Mouse (Mus musculus) right cerebral cortex, postnatal 10 days (tissue): ENCODE results near the gene Rnft2.

Experiments
- DNase-seq, 2 experiments: peaks; one replicate each; pipeline ENCODE4 v3.0.0; 2021; ENCODE audit warnings: low spot score in 2 of 2

Gene Rnft2

DNA sequence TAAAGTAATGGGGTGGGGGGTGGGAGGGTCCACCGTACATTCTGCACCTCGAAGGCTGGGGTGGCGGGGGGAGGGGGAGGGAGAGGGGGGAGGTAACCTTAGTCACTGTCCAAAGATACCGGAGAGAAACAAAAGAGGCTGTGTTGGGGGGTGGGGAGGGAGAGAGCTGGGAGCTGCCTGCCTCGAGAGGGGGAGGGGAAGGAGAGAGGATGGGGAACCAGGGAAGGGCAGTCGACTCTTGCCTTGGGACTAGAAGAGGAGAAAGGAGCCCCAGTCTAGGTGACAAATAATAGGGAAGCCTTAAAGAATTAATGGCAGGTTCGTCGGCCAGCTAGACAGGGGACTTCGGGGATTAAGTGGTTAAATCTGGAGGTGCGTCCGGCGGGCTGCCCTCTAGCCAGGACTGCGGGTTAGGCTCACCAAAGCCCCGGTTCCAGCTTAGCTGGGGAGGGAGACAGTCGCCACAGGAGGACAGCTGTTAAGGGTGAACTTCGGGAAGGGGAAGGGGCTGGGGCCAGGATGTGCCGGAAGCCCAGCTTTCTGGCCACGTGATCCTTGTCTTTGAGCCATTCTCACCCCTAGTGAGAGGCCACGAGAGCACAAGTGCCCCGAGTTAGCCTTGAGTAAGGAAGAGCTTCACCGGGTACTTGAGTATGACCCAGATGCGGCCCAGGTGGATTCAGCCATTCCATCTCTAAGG lies 70.5 kb downstream of the Rnft2 start:
- DNase-seq = no peak

- no peak for DNase-seq
Measured at GRCm38 (mm10) chr5:118172078-118172723, 72.7 kb downstream of the Rnft2 start.

DNA sequence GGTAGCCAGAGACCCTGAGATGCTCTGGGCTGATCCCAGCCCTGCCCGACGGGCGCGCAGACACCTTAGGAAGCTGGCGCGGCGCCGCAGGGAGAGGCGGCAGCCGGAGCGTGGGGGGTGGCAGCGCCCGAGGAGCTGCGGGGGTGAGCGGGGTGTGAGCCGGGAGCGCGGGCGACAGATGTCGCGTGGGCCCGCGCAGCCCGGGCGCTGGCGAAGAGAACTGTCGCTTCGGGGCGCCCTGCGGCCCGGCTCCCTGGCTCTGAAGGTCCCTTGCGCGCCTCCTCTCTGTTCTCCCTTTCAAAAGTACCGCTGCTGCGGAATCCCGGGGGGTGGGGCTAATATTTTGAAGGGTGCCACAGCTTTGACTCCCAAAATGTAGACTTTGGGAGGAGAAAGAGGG lies 73.3 kb downstream of the Rnft2 start:
- peak in 1 of 2 experiments; percentile 67 for DNase-seq

DNA sequence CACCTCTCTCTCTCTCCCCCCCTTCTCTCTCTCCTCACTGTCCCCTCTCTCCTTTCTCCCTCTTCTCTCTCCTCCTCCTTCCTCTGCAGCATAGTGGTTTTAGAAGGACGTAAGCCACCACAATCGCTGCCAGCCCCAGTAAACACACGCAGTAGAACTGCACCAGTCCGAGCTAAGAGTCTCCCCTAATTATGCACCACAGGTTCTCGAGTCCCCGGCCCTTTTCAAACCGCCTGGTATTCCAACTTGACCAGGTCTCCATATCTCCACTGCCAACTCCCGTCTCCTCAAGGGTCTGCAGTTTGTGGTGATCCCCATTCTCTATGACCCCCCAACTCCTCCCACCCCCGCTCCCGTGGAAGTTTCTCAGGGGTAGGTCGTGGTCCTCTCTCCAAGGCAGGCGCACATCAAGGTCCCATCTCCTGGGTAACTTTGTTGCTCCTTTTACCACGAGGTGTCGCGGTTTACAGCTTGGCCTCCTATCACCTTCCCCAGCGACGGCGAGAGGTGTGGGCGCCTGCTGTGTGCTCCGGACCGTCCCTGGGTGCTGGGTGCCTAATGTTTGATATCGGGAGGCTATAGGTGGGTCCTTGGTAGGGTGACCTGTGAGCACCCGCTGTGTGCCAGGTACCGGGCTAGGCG lies 73.9 kb downstream of the Rnft2 start:
- DNase-seq = no peak

DNA sequence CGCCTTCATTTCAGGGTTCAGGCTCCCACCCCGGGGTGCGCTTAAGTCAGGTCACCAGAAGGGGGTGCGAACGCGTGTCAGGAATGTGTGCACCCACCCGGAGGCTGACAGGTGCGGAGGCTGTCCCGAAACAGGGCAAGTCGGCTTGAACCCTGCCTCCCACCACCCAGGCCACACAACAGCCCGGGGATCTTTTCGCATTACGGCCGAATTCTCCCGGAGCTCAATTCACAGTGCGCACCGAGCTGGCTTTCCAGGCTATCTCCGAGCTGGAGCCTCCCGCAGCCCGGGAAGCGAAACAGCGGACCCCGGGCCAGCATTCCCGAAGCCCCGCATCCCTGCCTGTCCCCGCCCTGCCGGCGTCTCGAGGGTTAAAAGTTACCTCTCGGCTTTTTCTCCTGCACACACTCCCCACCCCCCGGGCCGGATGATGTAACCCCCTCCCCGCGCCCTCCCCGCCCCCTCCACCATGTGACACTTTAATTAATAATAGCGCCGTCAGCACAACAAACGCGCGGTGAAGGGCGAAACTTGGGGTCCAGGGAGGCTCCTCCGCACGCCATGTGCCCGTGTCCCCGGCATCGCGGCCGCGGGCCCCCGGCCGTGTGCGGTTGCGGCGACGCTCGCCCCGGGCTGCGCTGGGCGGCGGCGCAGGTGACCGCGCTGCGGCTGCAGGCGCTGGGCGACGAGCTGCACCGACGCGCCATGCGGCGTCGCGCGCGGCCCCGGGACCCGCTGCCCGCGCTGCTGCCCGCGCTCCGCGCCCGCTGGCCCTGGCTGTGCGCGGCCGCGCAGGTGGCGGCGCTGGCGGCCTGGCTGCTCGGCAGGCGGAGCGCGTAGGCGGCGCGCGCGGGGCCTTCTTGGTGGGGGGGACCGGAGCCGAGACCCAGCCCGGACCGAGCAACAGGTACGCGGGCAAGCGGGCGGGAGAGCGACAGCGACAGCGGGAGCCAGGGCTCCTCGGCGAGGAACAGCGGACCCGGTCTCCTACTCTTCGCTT lies 75.4 kb downstream of the Rnft2 start:
- DNase-seq = peak in 1 of 2 experiments; percentile 63

GRCm38 (mm10) chr5:118167561-118167995 lies 77.3 kb downstream of the Rnft2 start:
- peak; percentile 77 for DNase-seq

GRCm38 (mm10) chr5:118165462-118165861 lies 79.5 kb downstream of the Rnft2 start:
- no peak for DNase-seq

- DNase-seq = peak; percentile 70 to 78
Measured at GRCm38 (mm10) chr5:118164581-118164980, 80.3 kb downstream of the Rnft2 start, which contains the start of gene Hrk. TSS of gene Hrk (plus strand) at chr5:118164648.

- no peak for DNase-seq
Measured at GRCm38 (mm10) chr5:118160691-118161090, 84.2 kb downstream of the Rnft2 start.

DNA sequence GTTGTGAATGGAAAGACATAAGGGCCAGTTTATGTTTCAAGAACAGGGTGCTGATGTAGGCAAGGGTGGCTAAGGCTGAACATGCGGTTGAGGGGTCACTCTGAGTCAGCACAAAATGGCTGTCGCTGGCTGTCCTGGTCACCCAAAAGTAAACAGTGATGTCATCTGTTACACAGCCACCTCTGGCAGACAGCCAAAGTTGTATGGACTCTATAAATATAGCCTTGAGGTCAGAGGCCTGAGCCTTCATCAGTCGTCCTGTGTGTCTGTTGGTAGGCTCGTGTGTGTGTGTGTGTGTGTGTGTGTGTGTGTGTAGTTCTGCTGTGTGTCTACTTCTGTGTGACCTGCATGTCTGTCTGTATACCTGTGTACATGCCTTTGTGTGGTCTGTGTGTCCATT lies 87.9 kb downstream of the Rnft2 start:
- DNase-seq = no peak

- no peak for DNase-seq
Measured at GRCm38 (mm10) chr5:118155565-118155947, 89.4 kb downstream of the Rnft2 start.

DNA sequence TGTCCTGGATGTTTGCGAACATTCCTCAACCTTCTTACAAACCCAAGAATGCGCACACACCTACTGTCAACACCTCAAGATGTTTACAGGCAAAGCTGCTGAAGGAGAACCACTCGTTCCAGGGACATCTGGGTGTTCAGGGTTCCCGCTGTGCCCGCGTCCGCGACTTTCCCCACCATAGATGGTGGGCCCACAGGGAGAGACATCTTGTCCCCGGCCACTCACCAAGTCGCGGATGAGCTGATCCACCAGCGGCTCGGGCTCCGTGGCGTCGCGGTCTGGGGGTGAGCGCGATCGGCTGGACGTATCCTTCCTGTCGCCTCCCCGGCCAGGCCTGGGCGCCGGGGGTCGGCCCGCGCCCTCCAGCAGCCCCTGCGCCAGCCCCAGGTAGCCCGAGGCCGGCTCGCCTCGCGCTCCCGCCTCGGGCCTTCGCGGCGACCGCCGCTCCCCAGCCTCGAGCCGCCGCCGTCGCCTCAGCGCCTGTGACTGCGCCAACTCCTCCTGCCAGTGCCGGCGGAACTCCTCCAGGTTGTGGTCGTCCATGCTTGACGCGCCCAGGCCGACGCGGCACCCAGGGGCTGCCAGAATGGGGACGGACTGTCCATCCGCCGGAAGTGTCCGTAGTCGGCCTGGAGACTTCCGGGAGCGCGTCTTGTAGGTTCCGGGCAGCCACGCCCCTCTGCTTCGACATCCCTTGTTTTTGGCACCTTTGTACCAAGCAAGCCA lies 89.9 kb downstream of the Rnft2 start, which contains the start of gene Fbxw8:
TSS of gene Fbxw8 (minus strand) at position 626 of the 726 bp plus-strand sequence.
- peak; percentile 92 to 94 for DNase-seq

DNA sequence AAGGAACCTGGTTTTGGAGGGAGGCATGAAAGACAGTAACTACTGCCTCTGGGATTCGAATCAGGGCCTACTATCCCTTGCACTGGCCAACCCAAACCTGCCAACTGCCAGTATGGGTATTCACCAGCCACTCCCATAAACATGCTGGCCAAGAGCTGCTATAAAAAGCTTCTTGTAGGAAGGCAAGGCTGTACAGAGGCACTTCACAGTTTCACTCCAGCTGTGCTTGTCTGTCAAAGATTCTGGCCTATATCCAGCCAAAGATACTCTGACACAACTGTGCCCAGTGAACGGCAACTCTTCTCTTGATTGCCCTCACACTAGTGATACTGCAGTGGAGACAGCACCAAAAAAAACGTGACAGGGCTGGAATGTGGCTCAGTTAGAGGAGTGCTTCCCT lies 95.2 kb downstream of the Rnft2 start:
- no peak for DNase-seq

DNA sequence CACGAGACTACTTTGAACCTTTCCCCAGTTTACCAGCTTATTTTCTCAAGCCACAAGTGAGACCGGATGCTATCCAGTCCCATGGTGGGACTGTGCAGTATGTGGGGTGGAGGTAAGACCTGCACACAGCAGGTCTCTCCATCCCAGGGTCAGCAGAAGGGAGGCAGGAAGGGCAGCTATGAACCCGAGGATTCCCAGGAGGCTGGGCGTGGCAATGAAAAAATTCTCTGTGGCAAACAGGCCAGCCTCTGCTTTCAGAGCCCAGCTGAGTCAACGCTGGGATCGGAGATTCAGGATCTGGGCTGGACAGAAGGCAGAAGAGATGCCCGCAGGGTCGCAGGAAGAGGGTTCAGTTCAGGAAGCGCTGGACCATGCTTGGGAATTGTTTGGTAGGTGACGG lies 97.7 kb downstream of the Rnft2 start:
- DNase-seq = no peak

DNA sequence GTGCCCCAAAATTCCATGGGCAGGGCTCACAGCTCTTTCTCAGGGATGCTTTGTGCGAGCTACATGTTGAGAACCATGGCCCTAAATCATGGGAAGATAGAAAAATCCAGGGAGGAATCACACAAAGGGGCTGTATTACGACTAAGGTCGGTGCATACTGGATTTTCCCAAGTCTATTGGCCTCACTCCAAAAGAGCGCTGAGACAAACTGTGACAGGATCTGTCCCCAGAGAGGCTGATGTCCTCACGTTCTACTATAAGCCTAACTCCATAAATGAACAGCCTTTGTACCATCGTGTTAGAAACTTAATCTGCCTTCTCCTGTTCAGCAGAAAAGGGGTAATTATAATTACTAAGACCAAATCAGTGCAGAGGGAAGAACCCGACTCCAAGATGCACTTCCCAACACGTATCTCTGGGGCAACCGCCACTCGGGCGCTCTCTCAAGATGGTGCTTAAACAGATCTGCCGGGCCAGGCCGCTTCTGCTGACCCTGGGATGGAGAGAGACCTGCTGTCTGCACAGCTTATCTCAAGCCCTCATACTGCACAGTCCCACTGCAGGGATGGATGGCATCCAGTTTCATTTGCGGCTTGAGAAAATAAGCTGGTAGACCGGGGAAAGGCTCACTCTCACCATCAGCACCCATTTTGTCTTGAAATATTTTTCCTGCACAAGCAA lies 98.8 kb downstream of the Rnft2 start:
- no peak for DNase-seq

GRCm38 (mm10) chr5:118145458-118145857 lies 99.5 kb downstream of the Rnft2 start:
- no peak for DNase-seq

GRCm38 (mm10) chr5:118144770-118145169 lies 100.1 kb downstream of the Rnft2 start:
- DNase-seq = no peak

GRCm38 (mm10) chr5:118144327-118144726 lies 100.6 kb downstream of the Rnft2 start:
- DNase-seq = no peak

- no peak for DNase-seq
Measured at GRCm38 (mm10) chr5:118143211-118144026, 101.5 kb downstream of the Rnft2 start.
